Mouse (Mus musculus): Measurements from ENCODE around the gene Adamtsl2. TPM values are rescaled to one million over a fixed set of nuclear protein-coding genes. Genes with fewer than 3 reads are reported as not detected.

Gene Adamtsl2
- polyA plus RNA-seq, 1 experiment = 3.1 TPM

- no peak overlapping the region for H3K4me3 ChIP-seq (ENCODE audit: control insufficient read depth, low read depth, low read length)
- no peak for TF ChIP-seq CTCF (IDR thresholded peaks at IDR 0.05; ENCODE audit: control insufficient read depth, insufficient read depth, insufficient replicate concordance, low read depth, low read length)
- no peak for TF ChIP-seq POLR2A (IDR thresholded peaks at IDR 0.05; ENCODE audit: control insufficient read depth, low read depth, low read length)
- H3K27ac ChIP-seq (ENCODE audit: control insufficient read depth, insufficient read depth, low read depth, low read length) = no peak overlapping the region
- no peaks in the 10 kb centered on the region for H3K27me3 ChIP-seq (ENCODE audit: control insufficient read depth, insufficient read depth, low read length)
- H3K4me1 ChIP-seq (ENCODE audit: control insufficient read depth, insufficient read depth, low read length) = no peaks in the 10 kb centered on the region; the same call in 1 of the 2 replicates
- H3K36me3 ChIP-seq (ENCODE audit: control insufficient read depth, insufficient read depth, low read length) = no peaks in the 10 kb centered on the region
These were observed 5.8 kb downstream of the Adamtsl2 start for GRCm38 (mm10) chr2:27084963-27085362.

- Histone ChIP-seq H3K4me1 (ENCODE audit: control insufficient read depth, insufficient read depth, low read length) (no peaks in the 10 kb centered on the region), H3K27ac (ENCODE audit: control insufficient read depth, insufficient read depth, low read depth, low read length) (no peak overlapping the region), H3K36me3 (ENCODE audit: control insufficient read depth, insufficient read depth, low read length) (no peaks in the 10 kb centered on the region), H3K4me3 (ENCODE audit: control insufficient read depth, low read depth, low read length) (no peak overlapping the region), H3K27me3 (ENCODE audit: control insufficient read depth, insufficient read depth, low read length) (no peaks in the 10 kb centered on the region)
- no peak for TF ChIP-seq POLR2A (IDR thresholded peaks at IDR 0.05; ENCODE audit: control insufficient read depth, low read depth, low read length)
- no peak for TF ChIP-seq CTCF (IDR thresholded peaks at IDR 0.05; ENCODE audit: control insufficient read depth, insufficient read depth, insufficient replicate concordance, low read depth, low read length)
These were observed 6.6 kb downstream of the Adamtsl2 start for GRCm38 (mm10) chr2:27085801-27086200.

- Histone ChIP-seq H3K27ac (ENCODE audit: control insufficient read depth, insufficient read depth, low read depth, low read length) (no peak overlapping the region), H3K4me3 (ENCODE audit: control insufficient read depth, low read depth, low read length) (no peak overlapping the region)
- TF ChIP-seq CTCF (IDR thresholded peaks at IDR 0.05; ENCODE audit: control insufficient read depth, insufficient read depth, insufficient replicate concordance, low read depth, low read length) = no peak
- TF ChIP-seq POLR2A (IDR thresholded peaks at IDR 0.05; ENCODE audit: control insufficient read depth, low read depth, low read length) = no peak
These were observed 7.4 kb downstream of the Adamtsl2 start for GRCm38 (mm10) chr2:27086483-27087010.

GRCm38 (mm10) chr2:27087581-27087980, 8.4 kb downstream of the Adamtsl2 start:
- TF ChIP-seq POLR2A (IDR thresholded peaks at IDR 0.05; ENCODE audit: control insufficient read depth, low read depth, low read length) (no peak), CTCF (IDR thresholded peaks at IDR 0.05; ENCODE audit: control insufficient read depth, insufficient read depth, insufficient replicate concordance, low read depth, low read length) (no peak)
- no peaks in the 10 kb centered on the region for H3K36me3 ChIP-seq (ENCODE audit: control insufficient read depth, insufficient read depth, low read length)
- H3K4me3 ChIP-seq (ENCODE audit: control insufficient read depth, low read depth, low read length) = no peak overlapping the region
- 0 out of 2 replicates have a peak overlapping the region, but pooled peaks have one; percentile 24 for H3K27ac ChIP-seq (ENCODE audit: control insufficient read depth, insufficient read depth, low read depth, low read length)
- no peaks in the 10 kb centered on the region for H3K27me3 ChIP-seq (ENCODE audit: control insufficient read depth, insufficient read depth, low read length)
- H3K4me1 ChIP-seq (ENCODE audit: control insufficient read depth, insufficient read depth, low read length) = no peaks in the 10 kb centered on the region

More at GRCm38 (mm10) chr2:27086483-27087010, 7.4 kb downstream of the Adamtsl2 start:
- no peaks in the 10 kb centered on the region for H3K27me3 ChIP-seq (ENCODE audit: control insufficient read depth, insufficient read depth, low read length)
- no peaks in the 10 kb centered on the region for H3K4me1 ChIP-seq (ENCODE audit: control insufficient read depth, insufficient read depth, low read length)
- no peaks in the 10 kb centered on the region for H3K36me3 ChIP-seq (ENCODE audit: control insufficient read depth, insufficient read depth, low read length)

GRCm38 (mm10) chr2:27088071-27088644, 9.0 kb downstream of the Adamtsl2 start:
- Histone ChIP-seq H3K27ac (ENCODE audit: control insufficient read depth, insufficient read depth, low read depth, low read length) (0 out of 2 replicates have a peak overlapping the region, but pooled peaks have one; percentile 33), H3K4me3 (ENCODE audit: control insufficient read depth, low read depth, low read length) (no peak overlapping the region), H3K36me3 (ENCODE audit: control insufficient read depth, insufficient read depth, low read length) (no peaks in the 10 kb centered on the region), H3K27me3 (ENCODE audit: control insufficient read depth, insufficient read depth, low read length) (no peaks in the 10 kb centered on the region), H3K4me1 (ENCODE audit: control insufficient read depth, insufficient read depth, low read length) (no peaks in the 10 kb centered on the region)
- TF ChIP-seq CTCF (IDR thresholded peaks at IDR 0.05; ENCODE audit: control insufficient read depth, insufficient read depth, insufficient replicate concordance, low read depth, low read length) (no peak), POLR2A (IDR thresholded peaks at IDR 0.05; ENCODE audit: control insufficient read depth, low read depth, low read length) (no peak)

- Histone ChIP-seq H3K4me3 (ENCODE audit: control insufficient read depth, low read depth, low read length) (no peak overlapping the region), H3K27me3 (ENCODE audit: control insufficient read depth, insufficient read depth, low read length) (no peaks in the 10 kb centered on the region), H3K27ac (ENCODE audit: control insufficient read depth, insufficient read depth, low read depth, low read length) (peak overlapping the region; percentile 33; the same call in 1 of the 2 replicates), H3K36me3 (ENCODE audit: control insufficient read depth, insufficient read depth, low read length) (no peaks in the 10 kb centered on the region), H3K4me1 (ENCODE audit: control insufficient read depth, insufficient read depth, low read length) (no peaks in the 10 kb centered on the region)
- TF ChIP-seq CTCF (IDR thresholded peaks at IDR 0.05; ENCODE audit: control insufficient read depth, insufficient read depth, insufficient replicate concordance, low read depth, low read length) (no peak), POLR2A (IDR thresholded peaks at IDR 0.05; ENCODE audit: control insufficient read depth, low read depth, low read length) (no peak)
These were observed 9.5 kb downstream of the Adamtsl2 start for GRCm38 (mm10) chr2:27088700-27089099.

GRCm38 (mm10) chr2:27089238-27089637, 10.1 kb downstream of the Adamtsl2 start:
- H3K4me3 ChIP-seq (ENCODE audit: control insufficient read depth, low read depth, low read length) = no peak overlapping the region
- TF ChIP-seq CTCF (IDR thresholded peaks at IDR 0.05; ENCODE audit: control insufficient read depth, insufficient read depth, insufficient replicate concordance, low read depth, low read length) = no peak
- H3K4me1 ChIP-seq (ENCODE audit: control insufficient read depth, insufficient read depth, low read length) = no peaks in the 10 kb centered on the region
- H3K36me3 ChIP-seq (ENCODE audit: control insufficient read depth, insufficient read depth, low read length) = no peaks in the 10 kb centered on the region
- H3K27me3 ChIP-seq (ENCODE audit: control insufficient read depth, insufficient read depth, low read length) = no peaks in the 10 kb centered on the region
- no peak overlapping the region for H3K27ac ChIP-seq (ENCODE audit: control insufficient read depth, insufficient read depth, low read depth, low read length)

Measured in testis, adult 2 months (tissue).